Mouse (Mus musculus): ENCODE results near the gene Rnf32.

Rnf32 gene

DNA sequence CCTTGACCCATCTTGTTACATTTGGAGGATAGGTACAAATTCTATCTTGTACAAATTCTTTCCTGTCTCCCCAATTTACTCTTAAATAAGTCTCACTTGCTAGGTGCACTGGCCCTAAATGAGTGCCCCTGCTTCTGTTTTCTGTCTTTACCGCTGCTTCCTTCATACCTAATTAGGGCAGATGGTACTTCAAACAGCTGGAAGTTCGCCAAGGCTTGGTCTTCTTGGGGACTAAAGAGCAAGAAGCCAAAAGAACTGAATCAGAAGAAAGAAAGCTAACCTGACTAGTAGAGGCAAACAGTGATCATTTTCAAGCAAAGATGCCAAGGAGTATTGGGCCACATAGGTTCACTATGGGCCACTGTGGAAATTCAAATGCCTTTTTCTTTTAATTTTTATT, 77.6 kb downstream of the Rnf32 start:
- no peak for DNase-seq (ENCODE audit: low read depth, low spot score)

DNA sequence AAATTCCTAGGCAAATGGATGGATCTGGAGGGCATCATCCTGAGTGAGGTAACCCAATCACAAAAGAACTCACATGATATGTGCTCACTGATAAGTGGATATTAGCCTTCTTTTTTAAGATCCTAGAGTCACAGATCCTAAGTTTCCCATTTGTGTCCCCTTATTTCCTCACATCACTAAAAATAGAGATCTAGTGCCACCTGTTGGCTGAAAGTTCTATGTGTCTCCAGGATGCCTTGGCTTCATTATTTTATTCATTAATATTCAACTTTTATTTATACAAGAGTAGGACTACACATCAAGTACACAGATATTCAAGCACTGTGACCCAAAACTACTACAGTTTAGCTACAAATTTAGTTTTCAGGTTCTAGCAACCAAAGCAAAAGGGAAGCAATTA, 79.0 kb downstream of the Rnf32 start:
- no peak for DNase-seq (ENCODE audit: low read depth, low spot score)

Data from retina, postnatal 7 days (tissue).